Mouse (Mus musculus) liver, embryonic 15.5 days (tissue): ENCODE results near the gene Ralgps2. TPM values are rescaled to one million over a fixed set of nuclear protein-coding genes. Genes with fewer than 3 reads are reported as not detected.

Experiments used
- ATAC-seq: fragments of 200-750 bp; cut with Nextera tagmentation; 2 replicates; pipeline ENCODE4 v1.8.0; 2017; ENCODE audit warnings: moderate number of reproducible peaks, mild to moderate bottlenecking, moderate library complexity; ENCODE audit not compliant: insufficient read depth
- H3K27ac ChIP-seq: fragments of 300-500 bp; sonication (generic); replicated peaks from 2 replicates; pipeline ENCODE4 v1.5.1; 2015; ENCODE audit warnings: mild to moderate bottlenecking, inconsistent platforms
- H3K27me3 ChIP-seq: fragments of 300-500 bp; sonication (generic); 2 replicates; pipeline ENCODE4 v1.6.1; 2015; ENCODE audit warnings: mild to moderate bottlenecking, inconsistent platforms
- H3K36me3 ChIP-seq: fragments of 300-500 bp; sonication (generic); replicated peaks from 2 replicates; pipeline ENCODE4 v1.6.1; 2015; ENCODE audit warnings: moderate library complexity, mild to moderate bottlenecking, inconsistent platforms
- H3K4me1 ChIP-seq: fragments of 300-500 bp; sonication (generic); replicated peaks from 2 replicates; pipeline ENCODE4 v1.6.1; 2015; ENCODE audit warnings: inconsistent platforms
- H3K4me2 ChIP-seq: fragments of 300-500 bp; sonication (generic); 2 replicates; pipeline ENCODE4 v1.6.1; 2015; ENCODE audit warnings: moderate library complexity, mild to moderate bottlenecking, inconsistent platforms
- H3K4me3 ChIP-seq: fragments of 300-500 bp; sonication (generic); replicated peaks from 2 replicates; pipeline ENCODE4 v1.5.1; 2015; ENCODE audit warnings: mild to moderate bottlenecking, inconsistent platforms
- H3K9ac ChIP-seq: fragments of 300-500 bp; sonication (generic); 2 replicates; pipeline ENCODE4 v1.6.1; 2015; ENCODE audit warnings: moderate library complexity, mild to moderate bottlenecking, inconsistent platforms
- H3K9me3 ChIP-seq: fragments of 300-500 bp; sonication (generic); replicated peaks from 2 replicates; pipeline ENCODE4 v1.6.1; 2016; ENCODE audit warnings: inconsistent platforms
- WGBS: fragments of 180-500 bp; shearing (Covaris S2); methylation state at CpG from one replicate; pipeline ENCODE4 v1.1.7; 2015; ENCODE audit warnings: mixed read lengths; ENCODE audit not compliant: insufficient replicate concordance; 5-methylcytosine and 5-hydroxymethylcytosine counted together
- polyA plus RNA-seq: library from polyadenylated mRNA; unstranded; fragments of >200 nt; fragmentation: Nextera tagmentation; extraction: Ambion mirVana; gene quantifications from 2 replicates; pipeline ENCODE4 v1.2.1, GENCODE M21; 2015

Ralgps2 gene
- polyA plus RNA-seq, 1 experiment from 2014 or later = 14.7 TPM

GRCm38 (mm10) chr1:156813485-156813884 is 125.9 kb downstream of the Ralgps2 start:
- Histone ChIP-seq H3K27ac (no peak overlapping the region), H3K9me3 (no peaks in the 10 kb centered on the region), H3K36me3 (peaks cover 13% of the 10 kb centered on the region), H3K4me1 (0 out of 2 replicates have a peak, but pooled peaks cover 2% of the 10 kb centered on the region), H3K4me2 (no peak overlapping the region), H3K27me3 (no peaks in the 10 kb centered on the region), H3K4me3 (no peak overlapping the region), H3K9ac (no peak overlapping the region)
- ATAC-seq = 0 out of 2 replicates have a peak, but pooled peaks have one; percentile 25
- WGBS = 63% methylated on average over 6 of the region's 6 CpGs

GRCm38 (mm10) chr1:156812716-156813115 is 126.7 kb downstream of the Ralgps2 start:
- no peak overlapping the region for H3K4me2 ChIP-seq
- ATAC-seq = no peak
- no peak overlapping the region for H3K27ac ChIP-seq
- H3K4me3 ChIP-seq = no peak overlapping the region
- H3K9ac ChIP-seq = no peak overlapping the region
- H3K36me3 ChIP-seq = peaks cover 10% of the 10 kb centered on the region
- 71% methylated on average over 8 of the region's 8 CpGs for WGBS
- no peaks in the 10 kb centered on the region for H3K27me3 ChIP-seq
- H3K4me1 ChIP-seq = 0 out of 2 replicates have a peak, but pooled peaks cover 2% of the 10 kb centered on the region
- H3K9me3 ChIP-seq = no peaks in the 10 kb centered on the region

GRCm38 (mm10) chr1:156811928-156812327 is 127.5 kb downstream of the Ralgps2 start:
- no peak overlapping the region for H3K4me3 ChIP-seq
- H3K9me3 ChIP-seq = no peaks in the 10 kb centered on the region
- H3K27ac ChIP-seq = no peak overlapping the region
- H3K9ac ChIP-seq = no peak overlapping the region
- ATAC-seq = no peak
- WGBS = 74% methylated on average over 7 of the region's 7 CpGs
- 0 out of 2 replicates have a peak, but pooled peaks cover 2% of the 10 kb centered on the region for H3K4me1 ChIP-seq
- peaks cover 4% of the 10 kb centered on the region; the same call in 1 of the 2 replicates for H3K36me3 ChIP-seq
- H3K27me3 ChIP-seq = no peaks in the 10 kb centered on the region
- H3K4me2 ChIP-seq = no peak overlapping the region

- Histone ChIP-seq H3K9ac (no peak overlapping the region), H3K9me3 (no peaks in the 10 kb centered on the region), H3K27ac (no peak overlapping the region), H3K36me3 (peaks cover 4% of the 10 kb centered on the region; the same call in 1 of the 2 replicates), H3K4me3 (no peak overlapping the region), H3K4me1 (no peaks in the 10 kb centered on the region), H3K27me3 (no peaks in the 10 kb centered on the region), H3K4me2 (no peak overlapping the region)
- ATAC-seq = 0 out of 2 replicates have a peak, but pooled peaks have one; percentile 22
- WGBS = 65% methylated on average over 10 of the region's 10 CpGs
These were observed 131.1 kb downstream of the Ralgps2 start for GRCm38 (mm10) chr1:156808332-156808731.

- H3K4me3 ChIP-seq = no peak overlapping the region
- no peak overlapping the region for H3K4me2 ChIP-seq
- H3K36me3 ChIP-seq = no peaks in the 10 kb centered on the region
- H3K27me3 ChIP-seq = no peaks in the 10 kb centered on the region
- ATAC-seq = no peak
- no peak overlapping the region for H3K9ac ChIP-seq
- 60% methylated on average over 6 of the region's 6 CpGs for WGBS
- H3K4me1 ChIP-seq = no peaks in the 10 kb centered on the region
- H3K9me3 ChIP-seq = no peaks in the 10 kb centered on the region
- H3K27ac ChIP-seq = no peak overlapping the region
These were observed 138.2 kb downstream of the Ralgps2 start for GRCm38 (mm10) chr1:156801276-156801675.

GRCm38 (mm10) chr1:156796251-156796650 is 143.2 kb downstream of the Ralgps2 start:
- H3K27me3 ChIP-seq = no peaks in the 10 kb centered on the region
- H3K4me3 ChIP-seq = no peak overlapping the region
- no peaks in the 10 kb centered on the region for H3K9me3 ChIP-seq
- no peak overlapping the region for H3K4me2 ChIP-seq
- WGBS = 66% methylated on average over 9 of the region's 9 CpGs
- no peak overlapping the region for H3K27ac ChIP-seq
- H3K4me1 ChIP-seq = no peaks in the 10 kb centered on the region
- ATAC-seq = no peak
- no peak overlapping the region for H3K9ac ChIP-seq
- H3K36me3 ChIP-seq = no peaks in the 10 kb centered on the region

- H3K9me3 ChIP-seq = no peaks in the 10 kb centered on the region
- no peaks in the 10 kb centered on the region for H3K4me1 ChIP-seq
- no peak overlapping the region for H3K4me3 ChIP-seq
- ATAC-seq = no peak
- WGBS = 48% methylated on average over 5 of the region's 5 CpGs
- H3K9ac ChIP-seq = no peak overlapping the region
- no peak overlapping the region for H3K4me2 ChIP-seq
- H3K27ac ChIP-seq = no peak overlapping the region
- no peaks in the 10 kb centered on the region for H3K36me3 ChIP-seq
- no peaks in the 10 kb centered on the region for H3K27me3 ChIP-seq
These were observed 149.5 kb downstream of the Ralgps2 start for GRCm38 (mm10) chr1:156789844-156790490.

GRCm38 (mm10) chr1:156787164-156787863 is 152.1 kb downstream of the Ralgps2 start:
- Histone ChIP-seq H3K36me3 (no peaks in the 10 kb centered on the region), H3K9me3 (no peaks in the 10 kb centered on the region), H3K27me3 (no peaks in the 10 kb centered on the region), H3K27ac (no peak overlapping the region), H3K4me2 (no peak overlapping the region), H3K4me1 (no peaks in the 10 kb centered on the region), H3K4me3 (no peak overlapping the region), H3K9ac (no peak overlapping the region)
- ATAC-seq = no peak
- 55% methylated on average over 6 of the region's 6 CpGs for WGBS

- Histone ChIP-seq H3K9me3 (no peaks in the 10 kb centered on the region), H3K4me3 (no peak overlapping the region), H3K4me2 (no peak overlapping the region), H3K36me3 (no peaks in the 10 kb centered on the region), H3K27ac (no peak overlapping the region), H3K27me3 (no peaks in the 10 kb centered on the region), H3K9ac (no peak overlapping the region), H3K4me1 (no peaks in the 10 kb centered on the region)
- ATAC-seq = no peak
- 39% methylated on average over 2 of the region's 2 CpGs for WGBS
These were observed 153.4 kb downstream of the Ralgps2 start for GRCm38 (mm10) chr1:156786074-156786473.

GRCm38 (mm10) chr1:156784974-156785373 is 154.5 kb downstream of the Ralgps2 start:
- H3K27me3 ChIP-seq = no peaks in the 10 kb centered on the region
- 77% methylated on average over 10 of the region's 10 CpGs for WGBS
- H3K4me1 ChIP-seq = no peaks in the 10 kb centered on the region
- no peak for ATAC-seq
- no peaks in the 10 kb centered on the region for H3K36me3 ChIP-seq
- no peaks in the 10 kb centered on the region for H3K9me3 ChIP-seq
- no peak overlapping the region for H3K4me2 ChIP-seq
- no peak overlapping the region for H3K27ac ChIP-seq
- H3K4me3 ChIP-seq = no peak overlapping the region
- H3K9ac ChIP-seq = no peak overlapping the region

GRCm38 (mm10) chr1:156784116-156784515 is 155.3 kb downstream of the Ralgps2 start:
- Histone ChIP-seq H3K36me3 (no peaks in the 10 kb centered on the region), H3K27me3 (no peaks in the 10 kb centered on the region), H3K4me2 (no peak overlapping the region), H3K9ac (no peak overlapping the region), H3K4me3 (no peak overlapping the region), H3K27ac (no peak overlapping the region), H3K9me3 (no peaks in the 10 kb centered on the region), H3K4me1 (no peaks in the 10 kb centered on the region)
- no peak for ATAC-seq
- 63% methylated on average over 5 of the region's 5 CpGs for WGBS
